Mouse (Mus musculus): ENCODE measurements at regions not wholly inside any gene's neighbourhood (a gene's known extent, or its start where the extent isn't known, plus 50 kb on each side); places are given as distances from the start of the nearest gene placed in this dataset.

GRCm38 (mm10) chr9:85524733-85525132 is 197.6 kb upstream of the Tent5a start:
- no peak for DNase-seq (ENCODE audit: low spot score in 2 of 2)

- DNase-seq (ENCODE audit: low spot score in 2 of 2): no peak
These were observed 194.2 kb upstream of the Tent5a start for GRCm38 (mm10) chr9:85521342-85521741.

- no peak for DNase-seq (ENCODE audit: low spot score in 2 of 2)
These were observed 193.8 kb upstream of the Tent5a start for GRCm38 (mm10) chr9:85520941-85521340.

- DNase-seq (ENCODE audit: low spot score in 2 of 2): no peak
These were observed 171.9 kb upstream of the Tent5a start for GRCm38 (mm10) chr9:85499006-85499405.

- no peak for DNase-seq (ENCODE audit: low spot score in 2 of 2)
These were observed 170.2 kb upstream of the Tent5a start for GRCm38 (mm10) chr9:85497348-85497747.

GRCm38 (mm10) chr9:85496506-85497239 is 169.5 kb upstream of the Tent5a start:
- no peak for DNase-seq (ENCODE audit: low spot score in 2 of 2)

GRCm38 (mm10) chr9:85495056-85495455 is 167.9 kb upstream of the Tent5a start:
- no peak for DNase-seq (ENCODE audit: low spot score in 2 of 2)

GRCm38 (mm10) chr9:85493760-85494159 is 166.6 kb upstream of the Tent5a start:
- no peak for DNase-seq (ENCODE audit: low spot score in 2 of 2)

- DNase-seq (ENCODE audit: low spot score in 2 of 2): no peak
These were observed 163.2 kb upstream of the Tent5a start for GRCm38 (mm10) chr9:85490367-85490766.

GRCm38 (mm10) chr9:85487915-85488314 is 160.8 kb upstream of the Tent5a start:
- no peak for DNase-seq (ENCODE audit: low spot score in 2 of 2)

GRCm38 (mm10) chr9:85487052-85487668 is 160.0 kb upstream of the Tent5a start:
- no peak for DNase-seq (ENCODE audit: low spot score in 2 of 2)

- no peak for DNase-seq (ENCODE audit: low spot score in 2 of 2)
These were observed 158.6 kb upstream of the Tent5a start for GRCm38 (mm10) chr9:85485749-85486148.

GRCm38 (mm10) chr9:85483248-85483647 is 156.1 kb upstream of the Tent5a start:
- DNase-seq (ENCODE audit: low spot score in 2 of 2): no peak

- no peak for DNase-seq (ENCODE audit: low spot score in 2 of 2)
These were observed 153.4 kb upstream of the Tent5a start for GRCm38 (mm10) chr9:85480566-85480965.

- DNase-seq (ENCODE audit: low spot score in 2 of 2): no peak
These were observed 148.1 kb upstream of the Tent5a start for GRCm38 (mm10) chr9:85475214-85475613.

GRCm38 (mm10) chr9:85470264-85470821 is 143.2 kb upstream of the Tent5a start:
- DNase-seq (ENCODE audit: low spot score in 2 of 2): no peak

- no peak for DNase-seq (ENCODE audit: low spot score in 2 of 2)
These were observed 142.1 kb upstream of the Tent5a start for GRCm38 (mm10) chr9:85469288-85469687.

GRCm38 (mm10) chr9:85466671-85467070 is 139.5 kb upstream of the Tent5a start:
- no peak for DNase-seq (ENCODE audit: low spot score in 2 of 2)

- no peak for DNase-seq (ENCODE audit: low spot score in 2 of 2)
These were observed 132.1 kb upstream of the Tent5a start for GRCm38 (mm10) chr9:85459062-85459805.

GRCm38 (mm10) chr9:85458356-85458755 is 131.2 kb upstream of the Tent5a start:
- DNase-seq (ENCODE audit: low spot score in 2 of 2): no peak

- no peak for DNase-seq (ENCODE audit: low spot score in 2 of 2)
These were observed 130.3 kb upstream of the Tent5a start for GRCm38 (mm10) chr9:85457400-85457799.

- DNase-seq (ENCODE audit: low spot score in 2 of 2): no peak
These were observed 128.2 kb upstream of the Tent5a start for GRCm38 (mm10) chr9:85455382-85455781.
